Mouse (Mus musculus): ENCODE results near the gene AL731706.1.

DNA sequence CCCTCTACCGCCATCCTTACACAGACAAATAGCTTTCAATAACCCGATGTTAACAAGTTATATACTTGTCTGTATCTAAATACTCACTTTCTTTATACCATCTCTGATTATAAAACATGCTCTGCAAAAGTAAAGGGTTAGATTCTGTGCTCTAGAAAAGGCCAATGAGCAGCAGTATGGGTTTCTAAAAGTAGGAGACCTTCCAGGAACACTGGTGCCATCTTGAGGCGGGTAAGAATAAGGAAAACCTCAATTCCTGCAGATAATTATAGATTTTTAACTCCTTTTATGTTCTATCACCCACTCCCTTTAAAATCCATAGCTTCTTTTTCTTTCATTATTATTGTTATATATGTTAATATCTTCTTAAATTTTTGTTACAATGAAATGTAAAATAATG lies 55.3 kb downstream of the AL731706.1 start:
- no peak for TF ChIP-seq EP300 (optimal IDR thresholded peaks at IDR 0.05)
- TF ChIP-seq CTCF (IDR thresholded peaks at IDR 0.05; ENCODE audit: low read depth): peak; percentile 42
